Mouse (Mus musculus): ENCODE results near the gene Cntnap2.

DNA sequence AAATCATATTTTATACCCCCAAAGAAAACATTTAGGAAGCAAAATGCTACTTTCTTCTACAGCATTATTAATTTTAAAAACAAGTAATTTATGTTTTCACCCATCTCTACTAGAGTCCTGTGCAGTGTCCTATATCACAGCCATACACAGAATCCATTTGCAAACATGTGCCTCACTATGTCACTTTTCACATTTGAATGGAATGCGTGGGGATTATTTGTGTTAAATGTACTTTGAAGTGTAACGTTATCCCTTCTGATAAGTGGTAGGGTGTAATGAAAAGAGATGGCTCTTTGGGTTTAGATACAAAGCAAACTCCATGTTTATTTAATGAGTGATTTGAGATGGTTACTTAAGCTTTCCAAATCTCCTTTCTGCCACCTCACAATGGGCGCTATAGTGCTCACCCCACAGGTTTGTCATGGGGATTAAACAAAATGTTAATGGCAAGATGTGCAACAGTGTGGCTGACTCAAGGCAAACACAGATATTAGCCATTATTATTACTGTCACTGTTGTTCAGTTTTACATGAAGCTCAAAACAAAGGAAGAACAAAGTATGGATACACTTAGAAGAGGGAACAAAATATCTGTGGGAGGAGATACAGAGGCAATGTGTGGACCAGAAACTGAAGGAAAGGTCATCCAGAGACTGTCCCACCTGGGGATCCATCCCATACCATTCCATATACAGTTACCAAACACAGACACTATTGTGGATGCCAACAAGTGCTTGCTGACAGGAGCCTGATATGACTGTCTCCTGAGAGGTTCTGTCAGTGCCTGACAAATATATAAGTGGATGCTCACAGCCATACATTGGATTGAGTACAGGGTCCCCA, 886.2 kb downstream of the Cntnap2 start:
- TF ChIP-seq CTCF (IDR thresholded peaks at IDR 0.05; ENCODE audit: low read depth): no peak
- TF ChIP-seq EP300 (IDR thresholded peaks at IDR 0.05; ENCODE audit: low read depth): no peak

Measured in liver, postnatal 0 days (tissue).